Mouse (Mus musculus) CD4-positive, CD25-positive, alpha-beta regulatory T cell, adult 4 months (primary cell): ENCODE measurements around the gene Ubtd2. TPM values are rescaled to one million over a fixed set of nuclear protein-coding genes. Genes with fewer than 3 reads are reported as not detected.
"Not testable (repeated sequence)": the region's sequence is repeated elsewhere in the genome, so short reads cannot be mapped to it uniquely, and the experiment has no call there.

Source experiments
- ATAC-seq: one replicate; pipeline ENCODE4 v1.8.0; 2017
- polyA plus RNA-seq, 2 experiments: library from polyadenylated mRNA; unstranded; fragments of 100-300 nt; shearing (Covaris generic); gene quantifications; one replicate each; pipeline ENCODE4 v1.2.1; 2017

Gene Ubtd2
- polyA plus RNA-seq, 2 experiments from 2014 or later, result 1.8 to 4.9 TPM

DNA sequence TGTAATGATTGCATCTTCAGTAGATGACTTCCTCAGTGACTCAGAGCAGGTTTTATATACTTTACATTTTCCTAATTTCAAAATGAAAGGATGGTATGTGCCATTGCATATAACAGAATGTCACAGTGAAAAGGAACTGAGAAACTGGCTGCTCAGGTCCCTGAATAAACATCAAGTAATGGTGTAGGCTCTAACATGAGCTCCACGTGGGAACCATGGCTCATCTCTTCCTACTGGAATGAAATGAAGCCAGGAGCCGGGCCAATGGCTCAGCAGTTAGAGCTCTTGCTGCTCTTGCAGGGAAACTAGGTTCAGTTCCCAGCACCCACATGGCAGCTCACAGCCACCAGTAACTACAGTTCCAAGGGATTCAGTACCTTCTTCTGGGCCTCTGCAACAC, 16.8 kb downstream of the Ubtd2 start:
- ATAC-seq, result no peak

DNA sequence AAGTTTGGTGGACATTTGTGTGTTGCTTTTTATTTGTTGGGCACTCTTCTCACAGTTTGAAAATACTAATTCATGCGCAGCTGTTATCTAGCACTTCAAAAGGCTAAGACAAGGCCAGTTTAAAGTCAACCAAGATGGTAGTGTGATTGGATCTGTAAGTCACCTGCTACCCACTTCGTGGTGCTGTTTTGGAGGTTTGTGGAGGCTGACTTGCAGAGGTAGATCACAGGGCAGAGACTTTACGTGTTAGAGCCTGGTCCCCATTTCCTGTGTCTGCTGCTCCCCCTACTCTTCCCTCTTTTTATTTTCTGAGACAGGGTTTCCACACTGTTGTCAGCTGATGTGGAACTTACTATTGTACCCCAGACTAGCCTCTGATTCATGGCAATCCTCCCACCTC, 19.6 kb downstream of the Ubtd2 start:
- ATAC-seq, result peak; percentile 79

DNA sequence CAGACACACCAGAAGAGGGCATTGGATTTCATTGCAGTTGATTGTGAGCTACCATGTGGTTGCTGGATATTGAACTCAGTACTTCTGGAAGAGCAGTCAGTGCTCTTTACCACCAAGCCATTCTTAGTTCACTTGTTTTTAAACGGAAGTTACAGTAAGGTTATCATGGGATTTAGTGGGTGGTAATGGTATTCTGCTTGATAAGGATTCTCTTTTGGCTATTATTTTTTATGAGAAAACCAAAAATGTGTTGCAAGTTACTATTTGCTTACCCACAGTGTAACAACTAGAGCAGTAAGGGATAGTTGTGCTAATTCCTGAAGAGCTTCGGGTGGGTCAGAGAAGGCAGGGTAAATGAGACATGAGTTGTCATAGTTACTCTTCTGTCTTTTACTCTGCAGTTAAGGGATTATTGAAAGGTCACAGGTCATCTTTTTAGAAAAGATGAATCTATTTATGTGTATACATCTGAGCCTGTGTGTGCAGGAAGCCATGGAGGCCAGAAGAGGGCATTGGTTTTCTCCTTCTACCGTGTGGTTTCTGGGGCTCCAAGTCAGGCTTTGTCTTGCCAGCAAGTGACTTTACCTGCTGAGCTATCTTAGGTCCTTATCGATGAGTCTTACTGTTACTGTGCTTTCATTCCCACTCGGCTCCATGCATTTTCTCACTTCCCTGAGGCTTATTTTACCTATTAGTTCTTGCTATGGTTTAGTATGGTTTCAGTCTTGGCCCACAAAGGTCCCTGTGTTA, 20.5 kb downstream of the Ubtd2 start:
- no peak for ATAC-seq

DNA sequence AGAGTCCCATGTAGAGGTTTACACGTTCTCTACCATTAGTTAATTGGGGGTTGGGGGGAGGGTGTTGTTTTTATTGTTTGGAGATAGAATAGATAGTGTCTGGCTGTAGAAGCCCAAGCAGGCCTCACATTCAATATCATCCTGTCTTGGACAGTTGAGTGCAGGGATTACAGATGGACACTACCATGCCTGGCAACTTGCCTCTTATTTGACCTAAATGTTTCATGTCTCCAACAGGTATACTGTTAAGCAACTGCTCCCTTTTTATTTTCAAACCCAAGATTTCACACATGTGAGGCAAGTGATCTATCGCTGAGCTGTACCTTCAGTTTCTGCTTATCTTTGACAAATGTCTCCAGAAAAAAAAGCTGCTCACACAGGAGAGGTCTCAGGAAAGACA, 26.4 kb downstream of the Ubtd2 start:
- ATAC-seq, result no peak

DNA sequence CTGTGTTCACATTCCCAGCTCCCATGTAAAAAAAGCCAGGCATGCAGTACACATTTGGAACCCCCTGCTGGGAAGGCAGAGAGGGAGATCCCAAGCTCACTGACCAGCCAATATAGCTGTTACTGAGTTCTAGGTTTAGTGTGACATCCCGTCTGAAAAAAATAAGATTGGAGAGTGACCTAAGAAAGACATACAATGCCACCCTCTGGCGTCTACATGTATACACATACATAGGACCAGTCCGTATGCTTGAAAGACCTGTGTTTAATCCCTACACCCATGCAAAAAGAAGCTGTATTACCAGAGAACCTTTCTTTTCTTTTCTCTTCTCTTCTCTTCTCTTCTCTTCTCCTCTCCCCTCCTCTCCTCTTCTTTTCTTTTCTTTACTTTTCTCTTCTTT, 30.1 kb downstream of the Ubtd2 start:
- ATAC-seq, result no peak

DNA sequence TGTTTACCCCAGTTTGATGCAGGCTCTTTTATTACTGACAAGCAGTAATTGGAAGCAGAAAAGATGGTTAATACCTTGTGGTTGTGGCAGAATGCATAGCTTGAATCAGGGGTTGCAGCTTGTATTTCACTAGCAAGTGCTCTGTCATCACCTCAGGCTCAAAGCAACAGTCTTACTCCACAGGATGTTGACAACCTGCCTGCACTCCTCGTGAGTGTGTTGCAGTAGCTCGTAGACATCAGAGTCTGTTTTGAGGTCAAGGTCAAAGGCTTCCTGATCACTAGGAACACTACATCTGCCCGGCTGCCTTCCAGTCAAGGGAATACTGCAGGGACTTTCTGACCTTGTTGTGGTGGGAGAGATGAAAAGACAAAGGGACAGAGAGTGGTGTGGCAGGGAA, 31.5 kb downstream of the Ubtd2 start:
- peak; percentile 66 for ATAC-seq

DNA sequence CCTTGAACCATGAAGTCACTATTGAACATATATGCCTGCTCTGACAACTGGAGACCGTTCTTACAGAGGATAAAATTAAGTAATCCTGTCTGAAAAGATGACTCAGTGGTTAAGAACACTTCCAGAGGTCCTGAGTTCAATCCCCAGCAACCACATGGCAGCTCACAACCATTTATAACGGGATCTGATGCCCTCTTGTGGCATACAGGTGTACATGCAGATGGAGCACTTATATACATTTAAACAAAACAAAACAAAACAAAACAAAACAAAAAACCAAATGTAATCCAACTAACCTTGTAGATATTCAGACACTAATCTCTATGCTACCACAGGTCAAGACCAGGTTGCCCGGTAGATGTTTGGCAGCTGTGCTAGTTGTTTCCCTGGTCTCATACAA, 32.3 kb downstream of the Ubtd2 start:
- no peak for ATAC-seq

DNA sequence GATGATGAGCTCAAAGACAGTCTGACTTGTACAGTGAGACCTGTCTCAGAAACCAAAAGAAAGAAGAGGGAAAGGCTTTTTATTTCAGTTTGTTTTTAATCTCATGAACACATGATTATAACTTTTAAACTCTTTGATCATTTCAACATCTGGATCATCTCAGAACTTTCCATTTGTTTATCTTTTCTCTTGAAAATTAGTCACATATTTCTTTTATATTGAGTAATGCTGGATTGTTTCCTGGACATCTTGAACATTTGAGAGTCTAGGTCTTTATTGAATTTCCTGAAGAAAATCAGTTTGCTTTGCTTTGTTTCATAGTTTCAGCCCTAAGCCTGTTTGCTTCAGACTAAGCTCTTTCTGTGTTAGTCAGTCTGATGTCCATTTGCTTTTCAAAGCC, 33.2 kb downstream of the Ubtd2 start:
- no peak for ATAC-seq

DNA sequence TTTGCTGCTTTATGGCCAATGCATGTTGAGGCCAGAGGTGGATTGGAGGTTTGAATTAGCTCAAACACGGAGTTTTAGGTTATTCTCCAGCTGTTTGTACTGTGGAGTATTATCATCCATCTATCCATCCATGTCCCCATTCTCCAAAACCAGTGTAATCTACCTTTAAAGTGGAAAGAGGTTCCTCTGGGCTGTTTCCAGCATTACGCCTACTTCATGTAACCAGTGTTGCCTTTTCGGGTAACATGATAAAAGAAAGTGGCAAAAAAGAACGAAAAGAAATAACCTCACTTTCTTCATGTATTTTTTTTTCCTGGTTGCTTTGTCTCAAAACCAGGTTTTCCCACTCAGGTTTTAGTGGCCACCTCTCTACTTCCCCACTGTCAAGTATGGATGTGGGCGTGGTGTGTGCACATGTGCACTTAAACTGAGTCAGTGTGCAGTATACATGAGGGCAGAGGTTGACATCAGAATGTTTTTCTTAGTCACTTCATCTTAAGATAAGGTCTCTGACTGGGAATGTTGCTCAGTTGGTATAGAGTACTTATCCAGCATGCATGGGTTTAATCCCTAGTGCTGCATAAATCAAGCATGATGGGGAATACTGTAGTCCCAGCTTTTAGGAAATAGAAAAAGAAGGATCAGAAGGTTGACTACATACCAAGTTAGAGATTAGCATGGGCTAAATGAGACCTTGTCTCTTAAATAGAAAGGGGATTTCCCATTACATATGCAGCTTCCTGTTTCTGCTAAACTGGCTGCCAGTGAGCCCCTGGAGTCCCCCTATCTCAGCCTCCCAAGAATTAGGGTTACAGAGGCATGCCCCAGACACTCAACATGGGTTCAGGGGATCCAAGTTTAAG, 33.9 kb downstream of the Ubtd2 start:
- peak; percentile 89 for ATAC-seq

DNA sequence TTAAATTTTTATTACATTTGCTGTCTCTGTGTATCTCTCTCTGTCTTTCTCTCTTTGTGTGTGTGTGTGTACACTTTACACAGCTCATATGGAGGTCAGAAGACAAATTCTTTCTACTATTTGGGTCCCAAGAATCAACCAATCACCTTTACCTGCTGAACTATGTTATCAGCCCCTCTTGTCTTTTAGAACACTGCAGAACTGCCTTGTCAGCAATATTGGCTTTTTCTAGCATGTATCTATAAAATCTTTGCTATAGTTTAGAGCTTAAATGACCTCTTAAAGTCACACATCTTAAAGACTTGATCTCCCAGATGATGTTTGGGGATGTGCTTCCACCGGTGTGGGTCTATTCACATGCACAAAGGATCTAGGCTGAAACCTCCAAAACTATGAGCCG, 35.9 kb downstream of the Ubtd2 start:
- no peak for ATAC-seq

DNA sequence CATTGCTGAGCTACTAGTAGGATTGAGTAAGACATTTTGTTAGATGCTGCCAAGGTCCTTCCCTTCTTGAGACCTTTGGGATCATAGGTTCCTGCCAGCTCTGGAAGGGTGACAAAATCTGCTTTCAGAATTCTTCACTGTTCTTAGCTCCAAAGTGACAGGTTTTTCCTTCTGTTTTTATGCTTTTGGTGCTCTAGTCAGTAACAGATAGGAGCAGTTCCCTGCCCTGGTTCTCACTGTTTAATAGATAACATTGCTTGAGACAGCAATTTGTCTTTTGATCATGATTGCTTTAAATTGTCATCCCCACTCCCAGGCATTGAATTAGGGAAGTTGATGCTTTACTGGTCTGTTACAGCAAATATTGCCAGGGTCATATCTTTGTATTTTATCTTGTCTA, 38.1 kb downstream of the Ubtd2 start:
- ATAC-seq, result no peak

DNA sequence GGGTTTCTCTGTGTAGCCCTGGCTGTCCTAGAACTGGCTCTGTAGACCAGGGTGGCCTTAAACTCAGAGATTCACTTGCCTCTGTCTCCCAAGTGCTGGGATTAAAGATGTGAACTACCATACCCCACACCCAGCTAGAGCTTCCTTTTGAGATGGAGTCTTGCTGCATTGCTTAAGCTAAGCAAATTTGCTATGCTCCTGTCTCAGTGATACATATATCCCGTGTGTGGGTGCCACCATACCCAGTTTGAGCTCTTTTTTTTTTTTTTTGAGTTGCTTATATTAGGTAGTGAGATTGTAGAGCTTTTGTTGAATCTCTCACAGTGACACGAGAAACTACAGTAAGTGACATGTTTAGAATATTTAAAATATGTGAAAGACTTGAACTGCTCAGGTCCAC, 40.1 kb downstream of the Ubtd2 start:
- no peak for ATAC-seq

DNA sequence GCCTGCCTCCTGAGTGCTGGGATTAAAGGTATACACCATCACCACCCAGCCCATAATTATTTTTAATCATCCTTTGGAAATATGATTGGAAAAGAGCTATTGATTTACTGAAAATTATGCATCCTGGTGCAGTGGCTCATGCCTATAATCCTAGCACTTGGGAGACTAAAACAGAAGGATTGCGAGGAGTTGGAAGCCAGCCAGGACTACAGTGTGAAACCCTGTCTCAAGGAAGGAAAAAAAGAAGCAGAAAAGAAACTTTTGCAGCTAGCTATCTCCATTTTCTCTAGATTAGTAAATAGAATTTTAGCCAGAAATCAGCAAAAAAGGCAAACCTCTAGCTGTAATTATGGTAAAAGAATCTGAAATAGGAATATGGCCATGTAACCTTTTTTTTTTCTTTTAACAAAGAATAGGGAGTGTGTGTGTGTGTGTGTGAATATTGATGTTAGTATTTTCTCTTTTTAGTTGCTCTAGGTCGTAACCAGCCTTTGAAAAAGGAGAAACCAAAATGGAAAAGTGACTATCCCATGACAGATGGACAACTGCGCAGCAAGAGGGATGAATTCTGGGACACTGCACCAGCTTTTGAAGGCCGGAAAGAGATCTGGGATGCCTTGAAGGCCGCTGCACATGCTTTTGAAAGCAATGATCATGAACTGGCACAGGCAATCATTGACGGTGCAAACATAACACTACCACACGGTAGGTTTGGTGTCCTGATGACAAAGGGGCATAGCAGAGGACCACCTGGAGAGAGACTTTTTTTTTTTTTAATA, 43.8 kb downstream of the Ubtd2 start:
- ATAC-seq, result no peak

DNA sequence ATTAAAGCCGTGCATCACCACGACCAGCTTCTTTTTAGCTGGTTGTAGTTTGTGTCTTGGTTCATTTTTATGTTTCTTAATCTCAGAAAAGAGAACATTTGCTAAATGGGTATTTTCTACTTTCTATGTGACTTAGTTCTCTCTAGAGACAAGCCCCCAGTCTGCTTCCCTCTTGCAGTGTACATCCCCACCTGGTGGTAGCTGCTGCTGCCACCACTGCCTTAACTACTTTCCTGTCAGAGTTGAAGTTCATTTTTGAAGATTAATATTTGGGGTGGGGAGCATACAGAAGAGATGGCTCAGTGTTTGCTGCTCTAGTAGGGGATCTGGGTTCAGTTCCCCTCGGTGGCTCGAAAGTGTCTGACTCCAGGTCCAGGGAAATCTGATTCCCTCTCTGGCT, 44.8 kb downstream of the Ubtd2 start:
- ATAC-seq, result no peak

DNA sequence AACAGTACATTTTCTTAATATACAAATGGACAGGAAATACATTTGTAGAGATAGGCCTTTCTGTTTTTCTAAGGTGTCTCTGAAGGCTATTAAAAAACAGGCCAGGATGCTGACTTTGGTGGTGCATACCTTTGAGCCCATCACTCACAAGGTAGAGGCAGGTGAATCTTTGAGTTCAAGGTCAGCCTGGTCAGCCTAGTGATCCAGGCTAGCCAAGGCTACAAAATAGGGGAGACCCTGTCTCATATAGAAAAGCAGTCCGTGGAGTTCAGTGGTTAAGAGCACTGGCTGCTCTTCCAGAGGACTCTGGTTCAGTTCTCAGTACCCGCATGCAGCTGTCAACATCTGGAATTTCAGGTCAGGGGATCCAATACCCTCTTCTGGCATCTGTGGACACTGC, 48.5 kb downstream of the Ubtd2 start:
- no peak for ATAC-seq

DNA sequence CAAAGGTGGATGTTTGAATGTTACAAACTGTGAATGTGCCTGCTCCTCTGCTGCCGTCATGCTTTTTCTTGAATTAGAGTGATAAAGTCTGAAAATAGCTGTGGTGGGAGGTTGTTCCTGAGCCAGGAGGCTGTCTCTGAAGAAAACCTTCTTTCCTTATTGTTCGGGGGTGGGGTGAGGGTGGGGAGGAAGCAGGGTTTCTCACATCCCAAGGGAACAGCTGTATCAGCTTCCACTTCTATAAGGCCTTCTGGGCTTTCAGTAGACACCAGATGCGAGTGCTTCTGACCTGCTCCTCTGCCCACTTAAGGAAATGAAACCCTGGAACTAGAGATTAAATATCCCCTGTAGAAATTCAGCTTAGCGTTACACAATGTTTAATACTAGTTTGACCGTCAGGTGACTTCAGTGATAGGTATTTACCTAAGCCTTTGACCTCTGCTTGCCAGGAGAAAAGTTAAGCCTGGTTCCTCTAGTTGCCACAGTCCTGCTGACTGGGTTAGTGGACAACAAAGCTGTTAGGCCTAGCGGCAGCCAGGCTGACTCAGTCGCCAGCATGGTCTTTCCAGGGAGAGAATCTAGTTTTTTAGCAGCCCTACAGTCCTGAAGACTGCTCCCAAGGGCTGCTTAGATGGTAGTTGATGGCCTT, 50.0 kb downstream of the Ubtd2 start:
- no peak for ATAC-seq

DNA sequence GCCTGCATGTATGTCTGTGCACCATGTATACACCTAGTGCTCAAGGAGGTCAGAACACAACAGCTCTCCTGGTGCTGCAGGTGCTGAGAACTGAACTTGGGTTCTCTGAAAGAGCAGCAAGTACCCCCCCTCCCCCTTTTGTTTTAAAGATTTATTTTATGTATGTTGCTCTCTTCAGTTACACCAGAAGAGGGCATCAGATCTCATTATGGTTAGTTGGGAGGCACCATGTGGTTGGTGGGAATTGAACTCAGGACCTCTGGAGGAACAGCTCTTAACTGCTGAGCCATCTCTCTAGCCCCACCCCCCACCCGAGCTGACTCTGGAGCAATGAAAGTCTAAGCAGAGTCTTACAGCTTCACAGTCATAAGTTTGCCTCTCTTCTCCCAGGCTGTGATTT, 55.8 kb downstream of the Ubtd2 start:
- no peak for ATAC-seq

DNA sequence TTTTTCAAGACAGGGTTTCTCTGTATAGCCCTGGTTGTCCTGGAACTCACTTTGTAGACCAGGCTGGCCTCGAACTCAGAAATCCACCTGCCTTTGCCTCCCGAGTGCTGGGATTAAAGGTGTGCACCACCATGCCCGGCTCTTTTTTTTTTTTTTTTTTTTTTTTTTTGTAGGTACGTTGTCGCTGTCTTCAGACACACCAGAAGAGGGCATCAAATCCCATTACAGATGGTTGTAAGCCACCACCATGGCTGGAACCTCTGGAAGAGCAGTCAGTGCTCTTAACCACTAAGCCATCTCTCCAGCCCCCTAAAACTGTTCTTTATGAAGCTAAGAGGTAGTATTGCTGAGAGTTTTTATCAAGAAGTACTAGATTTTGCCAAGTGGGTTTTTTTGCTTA, 59.7 kb downstream of the Ubtd2 start:
- ATAC-seq, result not testable (repeated sequence)

DNA sequence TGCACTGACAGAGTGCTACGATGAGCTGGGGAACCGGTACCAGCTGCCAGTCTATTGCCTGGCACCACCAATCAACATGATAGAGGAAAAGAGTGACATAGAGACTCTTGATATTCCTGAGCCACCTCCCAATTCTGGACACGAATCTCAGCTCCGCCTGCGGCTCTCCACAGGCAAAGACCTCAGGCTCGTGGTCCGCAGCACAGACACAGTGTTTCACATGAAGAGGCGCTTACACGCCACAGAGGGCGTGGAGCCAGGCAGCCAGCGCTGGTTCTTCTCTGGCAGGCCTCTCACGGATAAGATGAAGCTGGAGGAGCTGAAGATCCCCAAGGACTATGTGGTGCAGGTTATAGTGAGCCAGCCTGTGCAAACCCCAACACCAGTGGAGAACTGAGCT, 60.9 kb downstream of the Ubtd2 start:
- ATAC-seq, result no peak

DNA sequence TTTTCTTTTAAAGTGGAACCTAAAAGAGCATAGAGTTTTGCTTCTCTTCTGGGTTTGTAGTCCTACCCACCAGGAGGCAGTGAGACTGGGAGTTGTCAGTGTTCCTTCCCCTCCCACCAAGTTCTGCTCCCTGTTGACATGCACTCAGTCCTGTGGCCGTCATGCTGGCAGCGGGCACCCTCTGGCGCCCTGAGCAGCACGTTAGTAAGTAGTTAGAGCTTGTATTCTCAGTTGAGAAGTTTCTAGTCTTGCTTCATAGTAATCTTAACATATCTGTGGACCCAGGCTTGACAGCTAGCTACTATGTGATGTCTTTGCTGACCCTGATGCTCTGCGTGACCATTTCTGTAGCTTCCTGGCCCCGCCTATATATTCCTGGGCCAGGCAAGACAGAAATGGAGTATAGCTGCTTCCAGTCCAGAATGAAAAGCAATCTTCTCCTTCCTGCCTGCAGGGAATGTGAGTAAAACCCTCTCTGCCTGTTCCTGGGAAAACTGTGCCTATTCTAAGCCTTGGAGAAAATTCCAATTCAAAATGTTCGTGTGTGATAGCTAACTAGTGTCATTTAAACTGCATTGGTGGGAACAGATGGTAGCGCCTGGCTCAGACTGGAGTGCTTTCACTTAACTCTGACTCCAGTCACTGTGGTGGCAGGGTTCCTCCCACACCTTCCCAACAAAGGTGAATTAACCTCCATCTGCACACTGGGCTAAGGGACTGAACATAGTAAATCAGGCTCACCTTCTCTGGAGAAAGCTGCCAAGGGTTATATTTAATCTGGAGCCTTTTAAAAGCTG, 61.9 kb downstream of the Ubtd2 start:
- no peak for ATAC-seq

DNA sequence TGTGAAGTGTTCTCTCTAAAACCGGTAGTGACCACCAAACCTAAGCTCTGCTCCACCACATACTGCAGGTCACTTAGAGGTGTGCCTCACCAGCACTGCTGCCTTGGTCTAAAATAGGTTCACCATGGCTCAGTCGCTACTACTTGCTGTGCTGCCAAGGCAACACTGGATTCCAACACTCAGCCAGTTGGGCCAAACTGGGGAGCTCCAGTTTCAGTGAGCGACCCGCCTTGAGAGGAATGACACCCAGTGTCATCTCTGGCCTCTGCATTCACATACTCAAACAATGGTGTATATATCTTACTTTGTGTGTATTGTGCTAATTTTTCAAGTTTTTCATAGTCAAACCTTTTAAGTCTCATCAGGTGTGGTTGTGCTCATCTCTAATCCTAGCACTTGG, 63.6 kb downstream of the Ubtd2 start:
- ATAC-seq, result no peak

DNA sequence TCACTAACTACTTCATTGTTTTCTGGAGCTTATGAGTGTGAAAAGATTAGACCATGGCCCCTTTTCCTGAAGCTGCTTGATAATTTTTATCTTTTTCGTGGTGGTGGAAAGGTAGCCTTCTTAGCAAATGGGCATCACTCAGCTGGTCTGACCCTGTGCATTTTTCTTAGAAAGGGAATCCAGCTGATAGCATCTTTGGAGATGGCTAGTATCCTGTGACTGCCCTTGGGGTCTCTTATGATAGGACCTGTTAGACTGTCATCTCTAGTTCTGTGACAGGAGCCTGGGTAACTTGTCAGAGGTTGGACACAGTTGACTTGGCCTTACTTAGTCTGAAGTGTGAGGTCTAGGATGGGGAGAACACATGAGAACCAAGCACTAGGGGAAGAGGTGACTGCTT, 64.2 kb downstream of the Ubtd2 start:
- no peak for ATAC-seq
